Mouse (Mus musculus): ENCODE results near the gene Scp2.

DNA sequence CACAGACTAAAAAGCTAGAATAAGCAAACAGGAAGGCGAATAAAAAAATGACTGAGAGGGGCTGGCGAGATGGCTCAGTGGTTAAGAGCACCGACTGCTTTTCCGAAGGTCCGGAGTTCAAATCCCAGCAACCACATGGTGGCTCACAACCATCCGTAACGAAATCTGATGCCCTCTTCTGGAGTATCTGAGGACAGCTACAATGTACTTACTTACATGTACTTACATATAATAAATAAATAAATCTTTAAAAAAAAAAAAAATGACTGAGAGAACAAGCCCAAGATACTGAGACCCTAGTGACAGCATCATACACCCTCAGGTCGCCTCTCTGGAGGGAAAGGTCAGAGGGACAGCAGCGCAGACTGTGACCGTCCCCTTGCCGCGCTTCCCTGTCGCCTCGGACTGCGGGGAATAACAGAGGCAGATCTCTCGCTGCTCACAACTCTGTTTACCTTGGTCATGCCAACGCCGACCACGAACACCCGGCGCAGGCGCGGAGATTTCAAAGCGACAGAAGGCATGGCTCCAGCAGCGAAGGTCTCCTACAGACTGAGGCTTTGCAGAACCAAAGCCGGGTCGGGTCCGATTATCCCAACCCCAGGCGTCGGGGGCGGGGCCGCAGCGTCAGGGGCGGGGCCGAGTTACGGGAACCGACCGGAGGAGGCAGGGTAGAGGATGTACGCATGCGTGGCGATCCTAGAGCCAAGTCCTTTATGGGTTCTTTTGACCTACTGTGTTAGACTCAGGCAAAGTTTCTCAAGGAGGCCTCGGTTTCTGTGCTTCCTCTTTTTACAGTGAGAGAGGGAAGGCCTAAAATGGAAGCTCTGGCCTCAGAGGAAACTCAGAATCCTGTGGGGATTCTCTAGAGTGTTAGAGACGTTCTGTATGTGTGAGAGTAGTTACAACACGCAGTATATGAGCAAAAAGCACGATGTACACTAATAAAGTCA lies 26.6 kb downstream of the Scp2 start:
- TF ChIP-seq POLR2A (IDR thresholded peaks at IDR 0.05; ENCODE audit: control insufficient read depth in 1 of 2, insufficient read depth in 1 of 2, low read depth in 1 of 2, low read length in 2 of 2, poor library complexity in 1 of 2) (peak; percentile 66 to 85; a peak in 3 of 4 replicates), GATA1 (IDR thresholded peaks at IDR 0.05; ENCODE audit: low read depth, low read length) (no peak), CTCF (IDR thresholded peaks at IDR 0.05 in 2 of 3, conservative IDR thresholded peaks at IDR 0.05 in 1 of 3; ENCODE audit: control insufficient read depth in 1 of 3, insufficient read depth in 1 of 3, low read depth in 2 of 3, low read length in 3 of 3, poor library complexity in 1 of 3, severe bottlenecking in 1 of 3) (0 out of 6 replicates have a peak, but pooled peaks of 1 of the 3 experiments have one; percentile 1)

Data from MEL (cell line).